Mouse (Mus musculus): ENCODE measurements around the gene Slc36a3. TPM values are rescaled to one million over a fixed set of nuclear protein-coding genes. Genes with fewer than 3 reads are reported as not detected.

The Slc36a3 gene
- not detected in 2 replicates for polyA plus RNA-seq (2011; ENCODE audit: insufficient read depth, insufficient read length, low replicate concordance, missing spikeins)

- H3K27ac ChIP-seq (ENCODE audit: control insufficient read depth, insufficient read depth, low read depth, low read length, poor library complexity) = no peak within 1 kb of the TSS
- H3K4me1 ChIP-seq (ENCODE audit: control insufficient read depth, insufficient read depth, low read length) = peaks cover 11% of the 10 kb centered on the region
- no peak within 1 kb of the TSS for H3K4me3 ChIP-seq (replicated peaks; ENCODE audit: control insufficient read depth, low read depth, low read length)
- TF ChIP-seq POLR2A (IDR thresholded peaks at IDR 0.05; ENCODE audit: borderline replicate concordance, control insufficient read depth, low read depth, low read length) (no peak), CTCF (IDR thresholded peaks at IDR 0.05; ENCODE audit: control insufficient read depth, insufficient read depth, low read length) (no peak)
- WGBS = 53% methylated on average over 3 of the region's 3 CpGs
These were observed at the start of gene Slc36a3 for GRCm38 (mm10) chr11:55151608-55152007. Gene Slc36a3 (minus strand): TSS chr11:55151708.

- Histone ChIP-seq H3K27ac (ENCODE audit: control insufficient read depth, insufficient read depth, low read depth, low read length, poor library complexity) (no peak overlapping the region), H3K4me3 (replicated peaks; ENCODE audit: control insufficient read depth, low read depth, low read length) (no peak overlapping the region), H3K4me1 (ENCODE audit: control insufficient read depth, insufficient read depth, low read length) (peaks cover 3% of the 10 kb centered on the region; the same call in 1 of the 2 replicates)
- 2% methylated on average over 8 of the region's 8 CpGs for WGBS
- no peak for TF ChIP-seq CTCF (IDR thresholded peaks at IDR 0.05; ENCODE audit: control insufficient read depth, insufficient read depth, low read length)
- TF ChIP-seq POLR2A (IDR thresholded peaks at IDR 0.05; ENCODE audit: borderline replicate concordance, control insufficient read depth, low read depth, low read length) = no peak
These were observed 46.4 kb upstream of the Slc36a3 start for GRCm38 (mm10) chr11:55197740-55198510.

GRCm38 (mm10) chr11:55197086-55197485 is 45.6 kb upstream of the Slc36a3 start:
- Histone ChIP-seq H3K27ac (ENCODE audit: control insufficient read depth, insufficient read depth, low read depth, low read length, poor library complexity) (no peak overlapping the region), H3K4me3 (replicated peaks; ENCODE audit: control insufficient read depth, low read depth, low read length) (no peak overlapping the region), H3K4me1 (ENCODE audit: control insufficient read depth, insufficient read depth, low read length) (peaks cover 3% of the 10 kb centered on the region; the same call in 1 of the 2 replicates)
- TF ChIP-seq POLR2A (IDR thresholded peaks at IDR 0.05; ENCODE audit: borderline replicate concordance, control insufficient read depth, low read depth, low read length) = no peak
- TF ChIP-seq CTCF (IDR thresholded peaks at IDR 0.05; ENCODE audit: control insufficient read depth, insufficient read depth, low read length) = no peak
- WGBS = 9% methylated on average over 6 of the region's 6 CpGs

GRCm38 (mm10) chr11:55190216-55190615 is 38.7 kb upstream of the Slc36a3 start:
- Histone ChIP-seq H3K4me3 (replicated peaks; ENCODE audit: control insufficient read depth, low read depth, low read length) (no peak overlapping the region), H3K4me1 (ENCODE audit: control insufficient read depth, insufficient read depth, low read length) (no peaks in the 10 kb centered on the region; the same call in 1 of the 2 replicates), H3K27ac (ENCODE audit: control insufficient read depth, insufficient read depth, low read depth, low read length, poor library complexity) (no peak overlapping the region)
- 77% methylated on average over 3 of the region's 3 CpGs for WGBS
- TF ChIP-seq CTCF (IDR thresholded peaks at IDR 0.05; ENCODE audit: control insufficient read depth, insufficient read depth, low read length) (no peak), POLR2A (IDR thresholded peaks at IDR 0.05; ENCODE audit: borderline replicate concordance, control insufficient read depth, low read depth, low read length) (no peak)

- 78% methylated on average over 6 of the region's 6 CpGs for WGBS
- TF ChIP-seq POLR2A (IDR thresholded peaks at IDR 0.05; ENCODE audit: borderline replicate concordance, control insufficient read depth, low read depth, low read length) = no peak
- no peak for TF ChIP-seq CTCF (IDR thresholded peaks at IDR 0.05; ENCODE audit: control insufficient read depth, insufficient read depth, low read length)
- H3K4me1 ChIP-seq (ENCODE audit: control insufficient read depth, insufficient read depth, low read length) = no peaks in the 10 kb centered on the region; the same call in 1 of the 2 replicates
- H3K27ac ChIP-seq (ENCODE audit: control insufficient read depth, insufficient read depth, low read depth, low read length, poor library complexity) = no peak overlapping the region
- H3K4me3 ChIP-seq (replicated peaks; ENCODE audit: control insufficient read depth, low read depth, low read length) = no peak overlapping the region
These were observed 36.3 kb upstream of the Slc36a3 start for GRCm38 (mm10) chr11:55187777-55188176.

- no peak for TF ChIP-seq POLR2A (IDR thresholded peaks at IDR 0.05; ENCODE audit: borderline replicate concordance, control insufficient read depth, low read depth, low read length)
- no peak for TF ChIP-seq CTCF (IDR thresholded peaks at IDR 0.05; ENCODE audit: control insufficient read depth, insufficient read depth, low read length)
- no peak overlapping the region for H3K27ac ChIP-seq (ENCODE audit: control insufficient read depth, insufficient read depth, low read depth, low read length, poor library complexity)
- H3K4me1 ChIP-seq (ENCODE audit: control insufficient read depth, insufficient read depth, low read length) = no peaks in the 10 kb centered on the region; the same call in 1 of the 2 replicates
- no peak overlapping the region for H3K4me3 ChIP-seq (replicated peaks; ENCODE audit: control insufficient read depth, low read depth, low read length)
- WGBS = 30% methylated on average over 4 of the region's 4 CpGs
These were observed 35.8 kb upstream of the Slc36a3 start for GRCm38 (mm10) chr11:55187292-55187691.

- H3K27ac ChIP-seq (ENCODE audit: control insufficient read depth, insufficient read depth, low read depth, low read length, poor library complexity) = no peak within 1 kb of the TSS
- whole genome bisulfite sequencing = 46% methylated on average over 10 of the region's 10 CpGs
- H3K4me3 ChIP-seq (replicated peaks; ENCODE audit: control insufficient read depth, low read depth, low read length) = no peak within 1 kb of the TSS
- TF ChIP-seq CTCF (IDR thresholded peaks at IDR 0.05; ENCODE audit: control insufficient read depth, insufficient read depth, low read length) (no peak), POLR2A (IDR thresholded peaks at IDR 0.05; ENCODE audit: borderline replicate concordance, control insufficient read depth, low read depth, low read length) (no peak)
- no peaks in the 10 kb centered on the region; the same call in 1 of the 2 replicates for H3K4me1 ChIP-seq (ENCODE audit: control insufficient read depth, insufficient read depth, low read length)
These were observed 33.3 kb upstream of the Slc36a3 start, which contains the start of gene Slc36a2 for GRCm38 (mm10) chr11:55184733-55185291. Gene Slc36a2 (minus strand): TSS chr11:55185077.

GRCm38 (mm10) chr11:55184246-55184645 is 32.7 kb upstream of the Slc36a3 start:
- H3K4me3 ChIP-seq (replicated peaks; ENCODE audit: control insufficient read depth, low read depth, low read length) = no peak overlapping the region

More at GRCm38 (mm10) chr11:55184246-55184645, 32.7 kb upstream of the Slc36a3 start:
- Histone ChIP-seq H3K27ac (ENCODE audit: control insufficient read depth, insufficient read depth, low read depth, low read length, poor library complexity) (no peak overlapping the region), H3K4me1 (ENCODE audit: control insufficient read depth, insufficient read depth, low read length) (no peaks in the 10 kb centered on the region; the same call in 1 of the 2 replicates)
- WGBS = 39% methylated on average over 5 of the region's 5 CpGs
- no peak for TF ChIP-seq POLR2A (IDR thresholded peaks at IDR 0.05; ENCODE audit: borderline replicate concordance, control insufficient read depth, low read depth, low read length)
- no peak for TF ChIP-seq CTCF (IDR thresholded peaks at IDR 0.05; ENCODE audit: control insufficient read depth, insufficient read depth, low read length)

Measured in bone marrow, adult 2 months (tissue).